ENCODE assay signal across 8 mouse cellular contexts in the genomic region with DNA sequence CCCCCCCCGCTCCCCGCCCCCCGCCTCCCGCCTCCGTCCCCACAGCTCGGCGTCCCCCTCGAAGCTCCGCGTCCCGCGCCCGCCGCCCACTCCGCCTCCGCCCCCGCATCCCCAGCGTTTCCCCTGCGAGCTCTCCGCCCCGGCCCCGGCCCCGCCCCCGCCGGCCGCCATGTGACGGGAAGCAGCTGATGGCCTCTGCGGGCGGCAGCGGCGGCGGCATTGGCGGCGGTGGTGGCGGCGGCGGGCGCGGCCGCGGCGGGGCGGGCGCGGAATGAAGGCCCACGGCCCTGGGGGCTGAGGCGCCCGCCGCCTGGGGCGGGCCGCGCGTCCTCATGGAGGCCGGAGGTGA. TPM values are rescaled to one million over a fixed set of nuclear protein-coding genes. Genes with fewer than 3 reads are reported as not detected.
DNase-seq lines count a peak whose midpoint lies in the region; ATAC-seq and TF ChIP-seq lines count a peak whose summit lies in the region.

A gene (plus strand): TSS at position 176 of the 349 bp plus-strand sequence.

- peaks cover 17 to 40% of the 10 kb centered on the region in 2 experiments for H3K4me1 ChIP-seq in MEL (ENCODE audit: control insufficient read depth in 1 of 2, insufficient read depth in 2 of 2, low read length in 2 of 2)
- peaks cover 20% of the 10 kb centered on the region for H3K4me1 ChIP-seq in cerebellum, adult 2 months (ENCODE audit: control insufficient read depth, insufficient read depth, low read length)
- peaks cover 22% of the 10 kb centered on the region for H3K4me1 ChIP-seq in lung, postnatal 0 days (ENCODE audit: insufficient read depth, low read depth, low read length)

- TF ChIP-seq POLR2A in MEL (IDR thresholded peaks at IDR 0.05; ENCODE audit: control insufficient read depth in 1 of 2, insufficient read depth in 1 of 2, low read depth in 1 of 2, low read length in 2 of 2, poor library complexity in 1 of 2) = no peak
- 0 out of 2 replicates have a peak, but pooled peaks have one; percentile 13 for TF ChIP-seq POLR2A in cerebellum, adult 2 months (IDR thresholded peaks at IDR 0.05; ENCODE audit: borderline replicate concordance, insufficient read depth, low read length)

- H3K79me2 ChIP-seq in MEL (ENCODE audit: control insufficient read depth, insufficient read depth, low read length, poor library complexity) = peaks cover 9% of the 10 kb centered on the region

- H3K9me3 ChIP-seq in MEL (replicated peaks; ENCODE audit: insufficient read depth, low read length) = no peaks in the 10 kb centered on the region
- no peaks in the 10 kb centered on the region for H3K9me3 ChIP-seq in lung, postnatal 0 days (ENCODE audit: low read length)

- no peaks in the 10 kb centered on the region for H3K27me3 ChIP-seq in MEL (ENCODE audit: control insufficient read depth in 1 of 2, insufficient read depth in 2 of 2, low read length in 2 of 2)
- H3K27me3 ChIP-seq in cerebellum, adult 2 months (ENCODE audit: control insufficient read depth, insufficient read depth, low read length) = 0 out of 2 replicates have a peak, but pooled peaks cover 1% of the 10 kb centered on the region
- H3K27me3 ChIP-seq in lung, postnatal 0 days (replicated peaks; ENCODE audit: insufficient read depth, low read length) = no peaks in the 10 kb centered on the region

- TF ChIP-seq RAD21 in MEL (IDR thresholded peaks at IDR 0.05; ENCODE audit: low read depth, low read length) = no peak

- no peak for TF ChIP-seq EP300 in MEL (IDR thresholded peaks at IDR 0.05; ENCODE audit: low read depth in 1 of 2, low read length in 2 of 2)
- no peak for TF ChIP-seq EP300 in lung, postnatal 0 days (IDR thresholded peaks at IDR 0.05)

- peak within 1 kb of the TSS; percentile 86 to 95 for H3K4me3 ChIP-seq in MEL (ENCODE audit: control insufficient read depth in 1 of 2, insufficient read depth in 1 of 2, low read depth in 2 of 2, low read length in 2 of 2)
- H3K4me3 ChIP-seq in cerebellum, adult 2 months (replicated peaks; ENCODE audit: insufficient read depth, low read depth, low read length) = peak within 1 kb of the TSS; percentile 99
- H3K4me3 ChIP-seq in lung, postnatal 0 days (ENCODE audit: low read depth, low read length) = peak within 1 kb of the TSS; percentile 93

- H3K9ac ChIP-seq in MEL (ENCODE audit: control insufficient read depth, low read depth, low read length, poor library complexity, severe bottlenecking) = peak within 1 kb of the TSS; percentile 95
- peak within 1 kb of the TSS; percentile 94 for H3K9ac ChIP-seq in lung, postnatal 0 days (replicated peaks; ENCODE audit: low read depth)

- TF ChIP-seq CTCF in MEL (IDR thresholded peaks at IDR 0.05 in 2 of 3, conservative IDR thresholded peaks at IDR 0.05 in 1 of 3; ENCODE audit: control insufficient read depth in 1 of 3, insufficient read depth in 1 of 3, low read depth in 2 of 3, low read length in 3 of 3, poor library complexity in 1 of 3, severe bottlenecking in 1 of 3) = no peak
- no peak for TF ChIP-seq CTCF in cerebellum, adult 2 months (IDR thresholded peaks at IDR 0.05; ENCODE audit: borderline replicate concordance, insufficient read depth, low read depth, low read length)
- no peak for TF ChIP-seq CTCF in lung, postnatal 0 days (IDR thresholded peaks at IDR 0.05)

- 2% methylated on average over 18 of the region's 54 CpGs for WGBS in cerebellum, adult 2 months
- no CpG with 5 or more reads among the region's 54 CpGs for WGBS in lung, postnatal 0 days

- peak; percentile 11; the same call in 1 of the 2 replicates for ATAC-seq in frontal cortex, adult (ENCODE audit: low TSS enrichment)
- ATAC-seq in lung, postnatal 0 days = peak; percentile 77

- H3K4me2 ChIP-seq in lung, postnatal 0 days (replicated peaks; ENCODE audit: low read depth, low read length) = peak within 1 kb of the TSS; percentile 92

- DNase-seq in MEL (ENCODE audit: low read depth, low spot score) = peak; percentile 70
- DNase-seq in cerebellum, adult 2 months = peak; percentile 83 to 87
- DNase-seq in heart, postnatal 4 days = peak; percentile 90
- peak in 1 of 2 experiments; percentile 57 for DNase-seq in layer of hippocampus, adult 8-10 months (ENCODE audit: low spot score in 2 of 2)
- DNase-seq in lung, postnatal 0 days (ENCODE audit: low spot score) = peak; percentile 88
- peak; percentile 82 for DNase-seq in ovary, adult 18-20 months (ENCODE audit: low spot score)
- peak; percentile 80 to 84 for DNase-seq in thymus, postnatal 10 days (ENCODE audit: low spot score in 2 of 2)

- H3K27ac ChIP-seq in MEL (ENCODE audit: control insufficient read depth, low read depth, low read length) = peak within 1 kb of the TSS; percentile 72
- H3K27ac ChIP-seq in cerebellum, adult 2 months (ENCODE audit: insufficient read depth, low read length) = peak within 1 kb of the TSS; percentile 93
- H3K27ac ChIP-seq in lung, postnatal 0 days (ENCODE audit: low read length) = peak within 1 kb of the TSS; percentile 97

- peaks cover 0 to 38% of the 10 kb centered on the region in 2 experiments; a peak in 2 of 4 replicates for H3K36me3 ChIP-seq in MEL (ENCODE audit: control insufficient read depth in 1 of 2, insufficient read depth in 2 of 2, low read length in 2 of 2)
- H3K36me3 ChIP-seq in lung, postnatal 0 days (ENCODE audit: insufficient read depth, low read length) = no peaks in the 10 kb centered on the region

TF ChIP-seq in MEL, 35 proteins besides CTCF, POLR2A, EP300 and RAD21:
- TF ChIP-seq RCOR1 (IDR thresholded peaks at IDR 0.05; ENCODE audit: low read depth, low read length) (no peak), NRF1 (IDR thresholded peaks at IDR 0.05; ENCODE audit: insufficient read depth, low read depth, low read length, poor library complexity, severe bottlenecking) (no peak), ETS1 (IDR thresholded peaks at IDR 0.05; ENCODE audit: low read depth, low read length) (peak; percentile 36; the same call in 1 of the 2 replicates), USF1 (IDR thresholded peaks at IDR 0.05; ENCODE audit: low read depth, low read length) (peak; percentile 82), KAT2A (conservative IDR thresholded peaks at IDR 0.05; ENCODE audit: low read depth, low read length) (no peak)
TF ChIP-seq in MEL: peak in this region for 2.

RNA-seq across cellular contexts. Expression of the gene that starts here (rescaled TPM):
- 32.9 and 36.8 TPM in 2 replicates for total RNA-seq in MEL (2012; rRNA removed)
- polyA plus RNA-seq in MEL (2012; ENCODE audit: insufficient read depth in 1 of 2, insufficient read length in 2 of 2, low read depth in 1 of 2, low replicate concordance in 2 of 2, missing spikeins in 1 of 2) = 10 to 100 TPM in 1 of 2 experiments, not detected in 1; 56.9 TPM
- polyA plus RNA-seq in cerebellum, adult 2 months (2012; rRNA removed) = 235 and 238 TPM in 2 replicates
- total RNA-seq in heart, postnatal 4 days (2021) = 100 to 1,000 TPM; 124 to 127 TPM
- total RNA-seq in layer of hippocampus, adult 8-10 months (2022) = 100 to 1,000 TPM; 228 to 259 (median 247) TPM
- 63.7 and 72.0 TPM in 2 replicates for polyA plus RNA-seq in lung, postnatal 0 days (2015; fragmentation: Nextera tagmentation; extraction: Ambion mirVana)
